Mouse (Mus musculus) hindbrain, embryonic 16.5 days (tissue): Measurements from ENCODE around the gene Hdac9. TPM values are rescaled to one million over a fixed set of nuclear protein-coding genes. Genes with fewer than 3 reads are reported as not detected.

Experiments used
- ATAC-seq: fragments of 200-750 bp; cut with Nextera tagmentation; 2 replicates; pipeline ENCODE4 v1.8.0; 2017; ENCODE audit warnings: moderate TSS enrichment, moderate library complexity
- H3K27ac ChIP-seq: fragments of 300-500 bp; sonication (generic); 2 replicates; pipeline ENCODE4 v1.5.1; 2014; ENCODE audit warnings: low read depth, mild to moderate bottlenecking, control low read depth, low read length, moderate library complexity
- H3K27me3 ChIP-seq: fragments of 300-500 bp; sonication (generic); replicated peaks from 2 replicates; pipeline ENCODE4 v1.6.1; 2014; ENCODE audit warnings: low read length; ENCODE audit not compliant: control insufficient read depth, insufficient read depth
- H3K36me3 ChIP-seq: fragments of 300-500 bp; sonication (generic); 2 replicates; pipeline ENCODE4 v1.6.1; 2014; ENCODE audit warnings: mild to moderate bottlenecking, low read length, moderate library complexity, mixed read lengths; ENCODE audit not compliant: control insufficient read depth, insufficient read depth
- H3K4me1 ChIP-seq: fragments of 300-500 bp; sonication (generic); 2 replicates; pipeline ENCODE4 v1.6.1; 2014; ENCODE audit warnings: low read depth, low read length; ENCODE audit not compliant: control insufficient read depth, insufficient read depth
- H3K4me2 ChIP-seq: fragments of 300-500 bp; sonication (generic); 2 replicates; pipeline ENCODE4 v1.6.1; 2014; ENCODE audit warnings: mild to moderate bottlenecking, low read length, control low read depth, moderate library complexity
- H3K4me3 ChIP-seq: fragments of 300-500 bp; sonication (generic); 2 replicates; pipeline ENCODE4 v1.5.1; 2014; ENCODE audit warnings: mild to moderate bottlenecking, low read length, control low read depth, moderate library complexity
- H3K9ac ChIP-seq: fragments of 300-500 bp; sonication (generic); 2 replicates; pipeline ENCODE4 v1.6.1; 2014; ENCODE audit warnings: low read depth, mild to moderate bottlenecking, control low read depth, low read length, moderate library complexity
- H3K9me3 ChIP-seq: fragments of 300-500 bp; sonication (generic); 2 replicates; pipeline ENCODE4 v1.6.1; 2014; ENCODE audit warnings: mild to moderate bottlenecking, low read length, moderate library complexity; ENCODE audit not compliant: control insufficient read depth
- WGBS: fragments of 180-500 bp; shearing (Covaris S2); extraction: QIAGEN DNeasy Blood & Tissue Kit; methylation state at CpG from one replicate; pipeline ENCODE4 v1.1.7; 2014; 5-methylcytosine and 5-hydroxymethylcytosine counted together
- polyA plus RNA-seq: library from polyadenylated mRNA; unstranded; fragments of >200 nt; fragmentation: Nextera tagmentation; extraction: Ambion mirVana; gene quantifications from 2 replicates; pipeline ENCODE4 v1.2.1, GENCODE M21; 2015

Hdac9 gene
- polyA plus RNA-seq, 1 experiment from 2014 or later, result 10.4 TPM

GRCm38 (mm10) chr12:34249160-34249559 lies 667.7 kb downstream of the Hdac9 start:
- Histone ChIP-seq H3K27me3 (no peaks in the 10 kb centered on the region), H3K9me3 (no peaks in the 10 kb centered on the region), H3K4me3 (no peak overlapping the region), H3K4me1 (no peaks in the 10 kb centered on the region), H3K36me3 (no peaks in the 10 kb centered on the region), H3K4me2 (no peak overlapping the region), H3K9ac (no peak overlapping the region), H3K27ac (no peak overlapping the region)
- WGBS, result 96% methylated on average over 1 of the region's 1 CpGs
- ATAC-seq, result no peak

- ATAC-seq, result no peak
- Histone ChIP-seq H3K27me3 (no peaks in the 10 kb centered on the region), H3K27ac (no peak overlapping the region), H3K9me3 (no peaks in the 10 kb centered on the region), H3K4me3 (no peak overlapping the region), H3K4me2 (no peak overlapping the region), H3K36me3 (no peaks in the 10 kb centered on the region), H3K9ac (no peak overlapping the region), H3K4me1 (no peaks in the 10 kb centered on the region)
- WGBS, result 87% methylated on average over 18 of the region's 18 CpGs
These were observed 668.4 kb downstream of the Hdac9 start for GRCm38 (mm10) chr12:34248193-34249121.

- Histone ChIP-seq H3K4me3 (no peak overlapping the region), H3K4me1 (no peaks in the 10 kb centered on the region), H3K27me3 (no peaks in the 10 kb centered on the region), H3K9ac (no peak overlapping the region), H3K27ac (no peak overlapping the region), H3K4me2 (no peak overlapping the region), H3K36me3 (no peaks in the 10 kb centered on the region), H3K9me3 (no peaks in the 10 kb centered on the region)
- no peak for ATAC-seq
- WGBS, result 96% methylated on average over 3 of the region's 3 CpGs
These were observed 678.1 kb downstream of the Hdac9 start for GRCm38 (mm10) chr12:34238796-34239195.

DNA sequence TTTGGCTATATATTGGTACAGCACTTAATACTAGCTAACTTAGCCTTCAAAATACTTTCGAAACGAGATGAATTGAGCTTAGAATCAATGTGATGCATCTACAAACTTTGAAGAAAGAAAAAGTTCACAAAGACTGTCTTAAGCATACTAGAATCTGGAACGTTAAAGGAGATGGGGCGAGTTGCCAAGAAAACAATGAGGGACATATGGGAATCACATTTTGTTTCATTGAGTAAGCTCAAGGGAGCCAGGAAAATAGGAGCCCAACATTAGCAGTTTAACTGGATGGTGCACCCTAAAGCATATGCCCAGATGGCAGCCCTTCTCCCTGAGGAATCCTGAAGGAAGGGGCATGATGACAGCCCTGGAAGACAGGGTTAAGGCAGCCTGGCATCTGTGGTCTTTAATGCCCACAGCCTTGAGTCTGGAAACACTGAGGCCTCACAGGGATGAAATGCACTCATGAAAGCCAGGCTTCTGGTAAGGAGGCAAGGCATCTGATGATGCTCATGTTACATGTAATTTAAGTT lies 685.2 kb downstream of the Hdac9 start:
- Histone ChIP-seq H3K27me3 (no peaks in the 10 kb centered on the region), H3K4me2 (no peak overlapping the region), H3K27ac (no peak overlapping the region), H3K4me1 (no peaks in the 10 kb centered on the region), H3K9ac (no peak overlapping the region), H3K9me3 (no peaks in the 10 kb centered on the region), H3K36me3 (no peaks in the 10 kb centered on the region), H3K4me3 (no peak overlapping the region)
- peak; percentile 56; the same call in 1 of the 2 replicates for ATAC-seq
- 79% methylated on average over 4 of the region's 4 CpGs for WGBS

- no peaks in the 10 kb centered on the region for H3K27me3 ChIP-seq
- 73% methylated on average over 2 of the region's 2 CpGs for WGBS
- ATAC-seq, result no peak
- H3K4me1 ChIP-seq, result no peaks in the 10 kb centered on the region
- no peaks in the 10 kb centered on the region for H3K9me3 ChIP-seq
- H3K27ac ChIP-seq, result no peak overlapping the region
- H3K9ac ChIP-seq, result no peak overlapping the region
- no peak overlapping the region for H3K4me2 ChIP-seq
- no peak overlapping the region for H3K4me3 ChIP-seq
- H3K36me3 ChIP-seq, result no peaks in the 10 kb centered on the region
These were observed 692.4 kb downstream of the Hdac9 start for GRCm38 (mm10) chr12:34224505-34224904.

- Histone ChIP-seq H3K27me3 (no peaks in the 10 kb centered on the region), H3K9me3 (no peaks in the 10 kb centered on the region), H3K4me2 (no peak overlapping the region), H3K9ac (no peak overlapping the region), H3K36me3 (no peaks in the 10 kb centered on the region), H3K4me3 (no peak overlapping the region), H3K4me1 (no peaks in the 10 kb centered on the region), H3K27ac (no peak overlapping the region)
- ATAC-seq, result no peak
- WGBS, result 67% methylated on average over 9 of the region's 9 CpGs
These were observed 695.9 kb downstream of the Hdac9 start for GRCm38 (mm10) chr12:34221014-34221413.

DNA sequence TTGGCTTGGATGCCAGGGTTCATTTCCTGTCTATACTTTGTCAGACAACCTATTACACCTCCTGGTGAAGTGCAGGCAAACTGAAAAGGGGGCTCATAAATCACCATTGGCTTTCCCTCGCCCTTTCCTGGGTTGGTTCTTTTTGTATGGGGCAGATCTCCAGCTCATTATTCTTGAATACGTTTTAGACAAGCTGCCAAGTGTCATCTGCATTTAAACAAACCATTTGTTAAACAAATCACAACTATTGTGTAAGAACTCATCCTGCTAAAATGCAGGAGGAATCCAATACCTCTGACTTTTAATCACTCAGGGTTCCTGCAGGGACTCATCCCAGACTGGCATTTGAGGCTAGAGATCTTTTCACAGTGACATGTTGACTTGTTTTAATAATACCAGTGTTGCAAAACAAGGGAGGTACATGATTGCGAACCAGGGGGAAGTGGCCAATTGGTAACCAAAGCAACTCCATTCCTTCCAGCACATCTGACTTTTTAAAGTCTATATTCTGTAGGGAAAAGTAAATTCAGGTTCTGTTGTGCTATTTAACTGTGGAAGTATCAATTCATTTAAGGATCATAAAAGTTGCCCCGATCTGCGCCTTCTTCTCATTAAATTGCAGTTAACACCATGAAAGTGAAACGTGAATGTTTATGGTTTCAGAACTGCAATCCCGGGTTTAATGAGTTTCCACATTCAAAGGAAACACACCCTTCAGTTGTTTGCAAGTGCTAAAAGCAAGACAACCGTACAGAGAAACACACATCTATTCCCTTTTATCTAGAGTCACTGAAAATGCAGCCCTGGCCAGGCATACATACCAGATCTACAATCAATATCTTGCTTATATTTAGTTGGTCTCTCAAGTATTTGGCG lies 696.6 kb downstream of the Hdac9 start:
- Histone ChIP-seq H3K36me3 (no peaks in the 10 kb centered on the region), H3K27ac (no peak overlapping the region), H3K4me1 (no peaks in the 10 kb centered on the region), H3K27me3 (no peaks in the 10 kb centered on the region), H3K4me2 (no peak overlapping the region), H3K9ac (no peak overlapping the region), H3K4me3 (no peak overlapping the region), H3K9me3 (no peaks in the 10 kb centered on the region)
- no peak for ATAC-seq
- WGBS, result 37% methylated on average over 9 of the region's 9 CpGs

GRCm38 (mm10) chr12:34218561-34218960 lies 698.3 kb downstream of the Hdac9 start:
- no peaks in the 10 kb centered on the region for H3K4me1 ChIP-seq
- no peaks in the 10 kb centered on the region for H3K36me3 ChIP-seq
- no peak overlapping the region for H3K9ac ChIP-seq
- no peak overlapping the region for H3K4me3 ChIP-seq
- H3K4me2 ChIP-seq, result no peak overlapping the region
- WGBS, result 94% methylated on average over 2 of the region's 2 CpGs
- no peak overlapping the region for H3K27ac ChIP-seq
- no peak for ATAC-seq
- no peaks in the 10 kb centered on the region for H3K9me3 ChIP-seq
- H3K27me3 ChIP-seq, result no peaks in the 10 kb centered on the region
